Mouse (Mus musculus): ENCODE results near the gene Gm20425. TPM values are rescaled to one million over a fixed set of nuclear protein-coding genes. Genes with fewer than 3 reads are reported as not detected.
"Not testable (repeated sequence)": the region's sequence is repeated elsewhere in the genome, so short reads cannot be mapped to it uniquely, and the experiment has no call there.

Gm20425 gene
- polyA plus RNA-seq, 1 experiment from 2014 or later = 3.5 TPM

DNA sequence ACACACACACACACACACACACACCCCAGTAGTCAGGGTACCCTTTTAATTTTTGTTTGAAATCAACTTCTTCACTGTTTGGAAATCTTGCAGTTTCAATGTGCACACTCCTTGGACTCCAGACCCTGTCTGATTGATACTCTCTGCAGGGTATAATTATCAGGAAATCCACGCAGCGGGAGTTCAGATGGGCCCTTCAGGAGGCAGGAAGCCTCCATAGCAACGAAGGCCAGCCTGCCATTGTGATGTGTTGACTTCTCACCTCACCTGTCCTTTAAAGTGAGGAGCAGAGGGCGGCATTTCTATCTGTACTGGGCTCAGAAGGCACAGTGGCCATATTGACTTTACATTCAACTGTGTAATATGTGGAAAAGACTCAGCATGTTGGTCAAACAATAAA, 45.3 kb downstream of the Gm20425 start:
- H3K4me2 ChIP-seq = no peak overlapping the region
- WGBS (ENCODE audit: insufficient replicate concordance) = 50% methylated on average over 4 of the region's 4 CpGs

DNA sequence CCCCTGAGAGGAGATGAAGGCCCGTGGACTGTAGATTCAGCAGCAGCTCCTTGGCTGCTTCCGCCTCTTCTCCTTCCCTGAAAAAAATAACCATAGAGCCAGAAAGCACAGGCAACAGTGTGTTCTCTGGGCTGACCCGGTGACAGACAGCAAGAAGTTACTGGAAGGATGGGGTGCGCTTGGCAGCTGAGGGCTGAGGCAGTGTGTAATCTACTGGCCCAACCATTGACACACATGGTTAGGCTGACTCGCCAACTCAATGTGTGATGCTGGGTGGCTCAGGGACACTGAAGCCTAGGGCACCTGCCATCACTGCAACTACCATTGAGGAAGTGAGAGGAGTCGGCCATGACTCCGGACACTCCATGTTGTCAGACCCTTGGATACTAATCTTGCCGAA, 48.2 kb downstream of the Gm20425 start:
- Histone ChIP-seq H3K4me2 (no peak overlapping the region), H3K27me3 (no peaks in the 10 kb centered on the region), H3K9me3 (replicated peaks) (no peaks in the 10 kb centered on the region), H3K27ac (no peak overlapping the region), H3K4me3 (replicated peaks) (no peak overlapping the region), H3K9ac (no peak overlapping the region), H3K4me1 (replicated peaks) (peaks cover 19% of the 10 kb centered on the region), H3K36me3 (no peaks in the 10 kb centered on the region)
- DNase-seq (no peak), ATAC-seq (ENCODE audit: low read depth) (no peak)
- 75% methylated on average over 8 of the region's 8 CpGs for WGBS (ENCODE audit: insufficient replicate concordance)

More for the DNA sequence above, 45.3 kb downstream of the Gm20425 start:
- Histone ChIP-seq H3K36me3 (peaks cover 21% of the 10 kb centered on the region), H3K4me3 (replicated peaks) (no peak overlapping the region), H3K27ac (no peak overlapping the region), H3K4me1 (replicated peaks) (peaks cover 19% of the 10 kb centered on the region), H3K9ac (no peak overlapping the region), H3K9me3 (replicated peaks) (no peaks in the 10 kb centered on the region), H3K27me3 (no peaks in the 10 kb centered on the region)
- DNase-seq (no peak), ATAC-seq (ENCODE audit: low read depth) (no peak)

- 1% methylated on average over 20 of the region's 20 CpGs for WGBS (ENCODE audit: insufficient replicate concordance)
- Histone ChIP-seq H3K4me1 (replicated peaks) (peaks cover 19% of the 10 kb centered on the region), H3K27ac (peak overlapping the region; percentile 64), H3K9ac (peak overlapping the region; percentile 67), H3K4me2 (peak overlapping the region; percentile 73), H3K4me3 (replicated peaks) (peak overlapping the region; percentile 58), H3K9me3 (replicated peaks) (no peaks in the 10 kb centered on the region), H3K27me3 (no peaks in the 10 kb centered on the region), H3K36me3 (no peaks in the 10 kb centered on the region)
- DNase-seq = peak; percentile 70
- ATAC-seq (ENCODE audit: low read depth) = peak; percentile 92
These were observed 49.1 kb downstream of the Gm20425 start for GRCm38 (mm10) chr9:103180807-103181565.

DNA sequence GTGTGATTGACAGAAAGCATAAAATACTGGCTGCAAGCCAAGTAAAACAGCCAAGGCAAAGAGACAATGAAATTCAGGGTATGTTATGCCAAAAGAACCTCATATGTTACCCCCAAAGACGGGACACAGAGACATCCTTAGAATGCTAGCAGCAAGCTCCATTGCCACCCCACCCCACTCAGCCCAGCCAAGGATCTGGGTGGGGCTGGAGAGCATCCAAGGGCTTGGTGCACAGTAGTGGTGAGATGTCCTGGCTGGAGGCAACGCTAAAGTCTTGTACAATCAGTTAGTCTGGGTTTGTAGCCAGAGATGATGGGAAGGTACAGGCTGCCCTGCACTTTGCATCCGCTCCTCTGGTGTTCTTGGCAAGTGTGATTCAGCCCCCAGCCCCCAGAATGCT, 49.8 kb downstream of the Gm20425 start:
- peak overlapping the region; percentile 67 for H3K9ac ChIP-seq
- peak overlapping the region; percentile 58 for H3K4me3 ChIP-seq (replicated peaks)
- peak overlapping the region; percentile 73 for H3K4me2 ChIP-seq
- no peaks in the 10 kb centered on the region for H3K36me3 ChIP-seq
- ATAC-seq (ENCODE audit: low read depth) = peak; percentile 39
- no peaks in the 10 kb centered on the region for H3K27me3 ChIP-seq
- no peak overlapping the region for H3K27ac ChIP-seq
- peaks cover 19% of the 10 kb centered on the region for H3K4me1 ChIP-seq (replicated peaks)
- no peak for DNase-seq
- WGBS (ENCODE audit: insufficient replicate concordance) = 54% methylated on average over 3 of the region's 3 CpGs
- H3K9me3 ChIP-seq (replicated peaks) = no peaks in the 10 kb centered on the region

- no peak for ATAC-seq (ENCODE audit: low read depth)
- 77% methylated on average over 7 of the region's 7 CpGs for WGBS (ENCODE audit: insufficient replicate concordance)
These were observed 54.4 kb downstream of the Gm20425 start for GRCm38 (mm10) chr9:103175692-103176091.

GRCm38 (mm10) chr9:103174771-103175519, 55.2 kb downstream of the Gm20425 start:
- H3K27me3 ChIP-seq = 0 out of 2 replicates have a peak, but pooled peaks cover 2% of the 10 kb centered on the region
- ATAC-seq (ENCODE audit: low read depth) (no peak), DNase-seq (no peak)
- no peak overlapping the region for H3K9ac ChIP-seq
- WGBS (ENCODE audit: insufficient replicate concordance) = 37% methylated on average over 6 of the region's 6 CpGs
- no peak overlapping the region for H3K4me2 ChIP-seq
- no peaks in the 10 kb centered on the region for H3K9me3 ChIP-seq (replicated peaks)
- H3K36me3 ChIP-seq = no peaks in the 10 kb centered on the region
- H3K4me1 ChIP-seq (replicated peaks) = no peaks in the 10 kb centered on the region; the same call in 1 of the 2 replicates
- no peak overlapping the region for H3K4me3 ChIP-seq (replicated peaks)
- H3K27ac ChIP-seq = no peak overlapping the region

More at GRCm38 (mm10) chr9:103175692-103176091, 54.4 kb downstream of the Gm20425 start:
- H3K4me1 ChIP-seq (replicated peaks) = peaks cover 7% of the 10 kb centered on the region
- no peaks in the 10 kb centered on the region for H3K9me3 ChIP-seq (replicated peaks)
- H3K9ac ChIP-seq = no peak overlapping the region
- H3K27me3 ChIP-seq = 0 out of 2 replicates have a peak, but pooled peaks cover 2% of the 10 kb centered on the region
- no peaks in the 10 kb centered on the region for H3K36me3 ChIP-seq
- no peak overlapping the region for H3K4me2 ChIP-seq
- no peak for DNase-seq
- H3K4me3 ChIP-seq (replicated peaks) = no peak overlapping the region
- H3K27ac ChIP-seq = no peak overlapping the region

DNA sequence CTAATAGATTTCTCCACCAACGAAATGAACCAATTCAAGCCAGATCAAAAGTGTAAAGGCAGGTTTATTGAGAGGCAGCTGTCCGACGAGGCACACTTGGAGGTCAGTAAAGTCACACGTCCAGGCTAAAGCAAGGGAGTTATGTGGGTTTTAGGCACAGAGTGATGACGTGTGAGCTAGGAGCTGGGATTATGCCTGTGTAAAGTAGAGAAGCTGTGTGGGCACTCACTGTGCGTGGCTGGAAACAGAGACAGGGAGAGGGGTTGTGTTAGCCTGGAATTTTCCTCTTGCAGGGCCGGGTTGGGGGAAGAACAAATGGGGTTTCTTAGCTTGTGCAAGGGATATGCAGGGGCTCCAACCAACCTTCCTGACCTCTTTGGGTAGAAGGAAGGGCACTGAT, 61.3 kb downstream of the Gm20425 start:
- no peaks in the 10 kb centered on the region for H3K9me3 ChIP-seq (replicated peaks)
- H3K9ac ChIP-seq = no peak overlapping the region
- H3K4me1 ChIP-seq (replicated peaks) = no peaks in the 10 kb centered on the region
- DNase-seq (no peak), ATAC-seq (ENCODE audit: low read depth) (no peak)
- WGBS (ENCODE audit: insufficient replicate concordance) = 58% methylated on average over 7 of the region's 7 CpGs
- H3K27ac ChIP-seq = no peak overlapping the region
- H3K36me3 ChIP-seq = no peaks in the 10 kb centered on the region
- 0 out of 2 replicates have a peak, but pooled peaks cover 8% of the 10 kb centered on the region for H3K27me3 ChIP-seq
- H3K4me2 ChIP-seq = no peak overlapping the region
- no peak overlapping the region for H3K4me3 ChIP-seq (replicated peaks)

DNA sequence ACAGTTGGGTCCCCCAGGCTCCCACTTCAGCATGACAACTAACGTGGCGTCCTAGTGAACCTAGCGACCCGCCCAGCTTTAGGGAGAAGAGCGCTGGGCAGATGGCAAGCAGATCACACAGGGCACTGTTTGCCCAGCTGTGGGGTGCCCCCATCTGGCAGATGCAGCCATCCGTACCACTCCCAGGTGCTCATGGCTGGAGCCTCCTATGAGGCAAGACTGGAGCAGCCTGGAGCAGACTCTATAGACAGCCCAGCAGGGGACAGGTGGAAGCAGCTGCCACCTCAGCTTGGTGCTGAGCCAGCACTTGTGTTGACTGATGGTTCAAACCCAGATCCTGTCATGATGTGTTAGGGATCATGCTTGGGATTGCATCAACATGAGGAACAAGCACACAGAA, 62.1 kb downstream of the Gm20425 start:
- H3K9ac ChIP-seq = no peak overlapping the region
- 0 out of 2 replicates have a peak, but pooled peaks cover 8% of the 10 kb centered on the region for H3K27me3 ChIP-seq
- H3K36me3 ChIP-seq = no peaks in the 10 kb centered on the region
- H3K4me2 ChIP-seq = no peak overlapping the region
- DNase-seq (no peak), ATAC-seq (ENCODE audit: low read depth) (no peak)
- H3K4me1 ChIP-seq (replicated peaks) = no peaks in the 10 kb centered on the region
- no peak overlapping the region for H3K4me3 ChIP-seq (replicated peaks)
- H3K9me3 ChIP-seq (replicated peaks) = no peaks in the 10 kb centered on the region
- H3K27ac ChIP-seq = no peak overlapping the region
- WGBS (ENCODE audit: insufficient replicate concordance) = 58% methylated on average over 6 of the region's 6 CpGs

GRCm38 (mm10) chr9:103163806-103164205, 66.3 kb downstream of the Gm20425 start:
- Histone ChIP-seq H3K9ac (no peak overlapping the region), H3K4me1 (replicated peaks) (no peaks in the 10 kb centered on the region), H3K4me2 (no peak overlapping the region), H3K36me3 (no peaks in the 10 kb centered on the region), H3K9me3 (replicated peaks) (no peaks in the 10 kb centered on the region), H3K27ac (no peak overlapping the region), H3K27me3 (no peaks in the 10 kb centered on the region), H3K4me3 (replicated peaks) (no peak overlapping the region)
- DNase-seq (no peak), ATAC-seq (ENCODE audit: low read depth) (no peak)
- WGBS (ENCODE audit: insufficient replicate concordance) = 67% methylated on average over 15 of the region's 15 CpGs

GRCm38 (mm10) chr9:103155158-103155557, 74.9 kb downstream of the Gm20425 start:
- H3K27me3 ChIP-seq = not testable (repeated sequence)

GRCm38 (mm10) chr9:103154568-103154967, 75.5 kb downstream of the Gm20425 start:
- Histone ChIP-seq H3K27me3 (no peaks in the 10 kb centered on the region), H3K9me3 (replicated peaks) (no peaks in the 10 kb centered on the region), H3K36me3 (no peaks in the 10 kb centered on the region), H3K9ac (no peak overlapping the region), H3K27ac (no peak overlapping the region), H3K4me3 (replicated peaks) (no peak overlapping the region), H3K4me1 (replicated peaks) (no peaks in the 10 kb centered on the region), H3K4me2 (no peak overlapping the region)
- WGBS (ENCODE audit: insufficient replicate concordance) = 53% methylated on average over 2 of the region's 2 CpGs
- ATAC-seq (ENCODE audit: low read depth) (no peak), DNase-seq (no peak)

More at GRCm38 (mm10) chr9:103155158-103155557, 74.9 kb downstream of the Gm20425 start:
- not testable (repeated sequence) for DNase-seq; H3K27ac ChIP-seq; H3K9ac ChIP-seq; H3K4me1 ChIP-seq (replicated peaks); H3K4me3 ChIP-seq (replicated peaks); H3K4me2 ChIP-seq; H3K36me3 ChIP-seq; H3K9me3 ChIP-seq (replicated peaks); ATAC-seq (ENCODE audit: low read depth)
- WGBS (ENCODE audit: insufficient replicate concordance) = 73% methylated on average over 7 of the region's 7 CpGs
